ENCODE assay signal across 10 mouse cellular contexts in the genomic region with DNA sequence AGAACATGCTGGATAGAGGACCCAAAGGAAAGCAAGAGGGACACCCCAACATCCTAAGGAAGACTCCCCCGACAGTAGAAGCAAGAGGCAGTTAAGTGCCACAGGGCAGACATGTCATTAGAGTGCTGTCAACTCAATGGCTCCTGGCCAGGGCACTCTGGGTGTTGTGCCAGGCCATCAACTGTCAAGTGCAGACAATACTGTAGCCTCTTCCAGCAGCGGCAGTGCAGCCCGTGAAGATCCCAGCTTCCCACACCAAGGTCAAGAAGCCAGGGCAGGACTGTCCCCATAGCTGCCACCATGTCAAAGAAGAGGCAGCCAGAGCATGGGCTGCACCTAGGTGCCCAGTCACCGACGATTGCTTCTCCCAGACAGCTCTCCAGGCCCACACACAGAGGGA. TPM values are rescaled to one million over a fixed set of nuclear protein-coding genes. Genes with fewer than 3 reads are reported as not detected.
A peak's percentile ranks its signal among the peaks of the same experiment; 100 is the strongest.
DNase-seq lines count a peak whose midpoint lies in the region; ATAC-seq and TF ChIP-seq lines count a peak whose summit lies in the region.
"Had no signal": no experiment of that assay in that cellular context is flagged by ENCODE, and none has a peak within 500 bp of the region (broad histone marks: within the 10 kb centered on the region; RNA-seq: fewer than 3 reads in every experiment).

No protein-coding gene starts in this region.

- H3K9me3 ChIP-seq in liver, embryonic 14.5 days (ENCODE audit: control insufficient read depth, low read length): no peaks in the 10 kb centered on the region
- no peaks in the 10 kb centered on the region for H3K9me3 ChIP-seq in neural tube, embryonic 12.5 days

- peaks cover 40% of the 10 kb centered on the region for H3K27me3 ChIP-seq in liver, embryonic 14.5 days (ENCODE audit: control insufficient read depth, insufficient read depth, low read length)
- H3K27me3 ChIP-seq in neural tube, embryonic 12.5 days (replicated peaks): no peaks in the 10 kb centered on the region
- H3K27me3 ChIP-seq: Patski had no signal

- peak overlapping the region; percentile 80 for H3K4me3 ChIP-seq in layer of hippocampus, adult 2 months
- H3K4me3 ChIP-seq in liver, embryonic 14.5 days (ENCODE audit: insufficient read depth in 1 of 2, low read depth in 2 of 2, low read length in 2 of 2): peak overlapping the region; percentile 10 to 12; a peak in 3 of 4 replicates
- H3K4me3 ChIP-seq in neural tube, embryonic 12.5 days: peak overlapping the region; percentile 100

- no peak for TF ChIP-seq CTCF in layer of hippocampus, adult 2 months (conservative IDR thresholded peaks at IDR 0.05)
- TF ChIP-seq CTCF in liver, embryonic 14.5 days (IDR thresholded peaks at IDR 0.05; ENCODE audit: low read depth): no peak

- H3K9ac ChIP-seq in liver, embryonic 14.5 days (replicated peaks): no peak overlapping the region
- peak overlapping the region; percentile 99 for H3K9ac ChIP-seq in neural tube, embryonic 12.5 days

- intact Hi-C loops in heart, postnatal 14 days (cut with DNase I): loop anchor here (5.0 kb wide), 1 partner anchor 35 kb away; no protein-coding TSS in a partner anchor
- intact Hi-C loops in left cerebral cortex, postnatal 25 days (cut with DNase I): loop anchor here (5.0 kb wide), 1 partner anchor 35 kb away; no protein-coding TSS in a partner anchor

- no peak for DNase-seq in layer of hippocampus, adult 2 months (ENCODE audit: low spot score in 2 of 2)
- no peak for DNase-seq in layer of hippocampus, postnatal 14 days (ENCODE audit: low spot score in 2 of 2)
- DNase-seq in cerebellum, adult 9-11 months: peak; percentile 88
- peak; percentile 49 to 68 for DNase-seq in heart, postnatal 14 days
- no peak for DNase-seq in liver, embryonic 14.5 days (ENCODE audit: low read depth in 3 of 3, low spot score in 3 of 3)
- DNase-seq in thymus, adult 18-20 months: no peak
- DNase-seq in left cerebral cortex, postnatal 25 days (ENCODE audit: low spot score in 2 of 2): no peak

- TF ChIP-seq EP300 in liver, embryonic 14.5 days (IDR thresholded peaks at IDR 0.05; ENCODE audit: low read depth): no peak

- ATAC-seq in liver, embryonic 14.5 days (ENCODE audit: insufficient read depth): no peak
- ATAC-seq in neural tube, embryonic 12.5 days (ENCODE audit: low FRiP score, low read depth): no peak
- ATAC-seq: Patski had no signal

- H3K4me1 ChIP-seq in liver, embryonic 14.5 days (replicated peaks; ENCODE audit: control insufficient read depth in 2 of 2, insufficient read depth in 2 of 2, low read length in 1 of 2): peaks cover 0 to 9% of the 10 kb centered on the region in 2 experiments; a peak in 2 of 4 replicates
- H3K4me1 ChIP-seq in neural tube, embryonic 12.5 days: peaks cover 68% of the 10 kb centered on the region

- H3K27ac ChIP-seq in layer of hippocampus, adult 2 months: peak overlapping the region; percentile 95
- H3K27ac ChIP-seq in liver, embryonic 14.5 days: no peak overlapping the region
- H3K27ac ChIP-seq in neural tube, embryonic 12.5 days: no peak overlapping the region

- H3K36me3 ChIP-seq in liver, embryonic 14.5 days (replicated peaks; ENCODE audit: control insufficient read depth, insufficient read depth, low read depth): no peaks in the 10 kb centered on the region
- H3K36me3 ChIP-seq in neural tube, embryonic 12.5 days: peaks cover 21% of the 10 kb centered on the region

- WGBS in liver, embryonic 14.5 days (ENCODE audit: insufficient replicate concordance): 41% methylated on average over 5 of the region's 5 CpGs
- WGBS in neural tube, embryonic 12.5 days: 24% methylated on average over 5 of the region's 5 CpGs

- H3K4me2 ChIP-seq in liver, embryonic 14.5 days (ENCODE audit: low read depth): peak overlapping the region; percentile 53
- peak overlapping the region; percentile 98 for H3K4me2 ChIP-seq in neural tube, embryonic 12.5 days (replicated peaks)

RNA-seq across cellular contexts. Expression of gene Soga1, which starts 1.9 kb away (rescaled TPM):
- total RNA-seq in layer of hippocampus, adult 2 months (2021): 10 to 100 TPM; 31.4 to 36.3 TPM
- 10 to 100 TPM; 63.0 to 66.5 TPM for total RNA-seq in layer of hippocampus, postnatal 14 days (2021)
- total RNA-seq in heart, postnatal 14 days (2021): 10 to 100 TPM; 22.8 to 23.8 TPM
- polyA plus RNA-seq in liver, embryonic 14.5 days (2012; rRNA removed): 1.8 and 2.0 TPM in 2 replicates
- polyA plus RNA-seq in liver, embryonic 14.5 days (2014; fragmentation: Nextera tagmentation; extraction: Ambion mirVana): 1.6 and 1.8 TPM in 2 replicates
- 6.1 TPM in 2 replicates for polyA plus RNA-seq in neural tube, embryonic 12.5 days (2016; fragmentation: Nextera tagmentation; extraction: Ambion mirVana)
- total RNA-seq in left cerebral cortex, postnatal 25 days (2021): 10 to 100 TPM; 19.8 to 24.6 TPM

RNA-seq across cellular contexts. Expression of gene Tldc2, which starts 9.7 kb away (rescaled TPM):
- total RNA-seq in layer of hippocampus, adult 2 months (2021): not detected
- total RNA-seq in layer of hippocampus, postnatal 14 days (2021): not detected
- not detected for total RNA-seq in heart, postnatal 14 days (2021)
- polyA plus RNA-seq in liver, embryonic 14.5 days (2012; rRNA removed): not detected in 2 replicates
- polyA plus RNA-seq in liver, embryonic 14.5 days (2014; fragmentation: Nextera tagmentation; extraction: Ambion mirVana): 0.25 TPM in 1 of 2 replicates, not detected in the other
- polyA plus RNA-seq in neural tube, embryonic 12.5 days (2016; fragmentation: Nextera tagmentation; extraction: Ambion mirVana): not detected in 2 replicates
- total RNA-seq in left cerebral cortex, postnatal 25 days (2021): not detected
- total RNA-seq: layer of hippocampus, adult 18-20 months had no signal

RNA-seq across cellular contexts. Expression of gene Samhd1, which starts 57.9 kb away (rescaled TPM):
- 10 to 100 TPM; 14.3 to 16.8 TPM for total RNA-seq in layer of hippocampus, adult 2 months (2021)
- 10 to 100 TPM; 14.3 to 14.5 TPM for total RNA-seq in layer of hippocampus, postnatal 14 days (2021)
- total RNA-seq in heart, postnatal 14 days (2021): 10 to 100 TPM; 21.9 to 22.4 TPM
- polyA plus RNA-seq in liver, embryonic 14.5 days (2012; rRNA removed): 8.5 and 11.9 TPM in 2 replicates
- 17.6 and 18.0 TPM in 2 replicates for polyA plus RNA-seq in liver, embryonic 14.5 days (2014; fragmentation: Nextera tagmentation; extraction: Ambion mirVana)
- polyA plus RNA-seq in neural tube, embryonic 12.5 days (2016; fragmentation: Nextera tagmentation; extraction: Ambion mirVana): 15.9 and 17.5 TPM in 2 replicates
- 10 to 100 TPM; 11.6 to 12.4 TPM for total RNA-seq in left cerebral cortex, postnatal 25 days (2021)

Comparison
In these comparisons a context has a peak if more than half of its experiments do, and no peak if none do; other contexts are left out.
1. DNase-seq: peak in cerebellum, adult 9-11 months (single experiment) and heart, postnatal 14 days (2 of 2); none in layer of hippocampus, adult 2 months (0 of 2), layer of hippocampus, postnatal 14 days (0 of 2), liver, embryonic 14.5 days (0 of 3), thymus, adult 18-20 months (0 of 2) and left cerebral cortex, postnatal 25 days (0 of 2).
2. H3K4me3 ChIP-seq: peak in every context shown above with its lines; median percentile 100 in neural tube, embryonic 12.5 days; 80 in layer of hippocampus, adult 2 months; 11 in liver, embryonic 14.5 days.